Mouse (Mus musculus) forebrain, embryonic 12.5 days (tissue): ENCODE results near the gene Dnajc17. TPM values are rescaled to one million over a fixed set of nuclear protein-coding genes. Genes with fewer than 3 reads are reported as not detected.
A peak's percentile ranks its signal among the peaks of the same experiment; 100 is the strongest.

Experiments used
- ATAC-seq: fragments of 200-750 bp; cut with Nextera tagmentation; 2 replicates; pipeline ENCODE4 v1.8.0; 2017; ENCODE audit warnings: moderate TSS enrichment; ENCODE audit not compliant: low FRiP score
- H3K27ac ChIP-seq: fragments of 300-500 bp; sonication (generic); 2 replicates; pipeline ENCODE4 v1.5.1; 2016; ENCODE audit warnings: mild to moderate bottlenecking
- H3K27me3 ChIP-seq: fragments of 300-500 bp; sonication (generic); 2 replicates; pipeline ENCODE4 v1.6.1; 2016; ENCODE audit warnings: mild to moderate bottlenecking
- H3K36me3 ChIP-seq: fragments of 300-500 bp; sonication (generic); replicated peaks from 2 replicates; pipeline ENCODE4 v1.6.1; 2016; ENCODE audit warnings: mild to moderate bottlenecking
- H3K4me1 ChIP-seq: fragments of 300-500 bp; sonication (generic); 2 replicates; pipeline ENCODE4 v1.6.1; 2016
- H3K4me2 ChIP-seq: fragments of 300-500 bp; sonication (generic); 2 replicates; pipeline ENCODE4 v1.6.1; 2016; ENCODE audit warnings: mild to moderate bottlenecking, moderate library complexity
- H3K4me3 ChIP-seq: fragments of 300-500 bp; sonication (generic); replicated peaks from 2 replicates; pipeline ENCODE4 v1.5.1; 2016; ENCODE audit warnings: mild to moderate bottlenecking
- H3K9ac ChIP-seq: fragments of 300-500 bp; sonication (generic); 2 replicates; pipeline ENCODE4 v1.6.1; 2016; ENCODE audit warnings: mild to moderate bottlenecking
- H3K9me3 ChIP-seq: fragments of 300-500 bp; sonication (generic); 2 replicates; pipeline ENCODE4 v1.6.1; 2016
- WGBS: fragments of 180-500 bp; shearing (Covaris S2); methylation state at CpG from one replicate; pipeline ENCODE4 v1.1.7; 2016; 5-methylcytosine and 5-hydroxymethylcytosine counted together
- polyA plus RNA-seq: library from polyadenylated mRNA; unstranded; fragments of >200 nt; fragmentation: Nextera tagmentation; extraction: Ambion mirVana; gene quantifications from 2 replicates; pipeline ENCODE4 v1.2.1, GENCODE M21; 2016

Gene Dnajc17
- polyA plus RNA-seq = 26.0 and 26.7 TPM in 2 replicates

- Histone ChIP-seq H3K4me3 (peak within 1 kb of the TSS; percentile 74), H3K36me3 (peaks cover 27% of the 10 kb centered on the region), H3K4me2 (peak within 1 kb of the TSS; percentile 70), H3K27ac (peak within 1 kb of the TSS; percentile 87), H3K9me3 (no peaks in the 10 kb centered on the region), H3K4me1 (peaks cover 20% of the 10 kb centered on the region), H3K9ac (peak within 1 kb of the TSS; percentile 79), H3K27me3 (no peaks in the 10 kb centered on the region)
- ATAC-seq = peak; percentile 97
- under 1% methylated on average over 51 of the region's 51 CpGs for WGBS
Observed at GRCm38 (mm10) chr2:119208344-119209175, at the start of gene Dnajc17, which contains the start of gene Zfyve19. TSS of gene Dnajc17 (minus strand) at chr2:119208795. TSS of gene Zfyve19 (plus strand) at chr2:119208617.

GRCm38 (mm10) chr2:119254976-119255375 is 46.4 kb upstream of the Dnajc17 start:
- Histone ChIP-seq H3K4me2 (no peak overlapping the region), H3K27ac (no peak overlapping the region), H3K9me3 (no peaks in the 10 kb centered on the region), H3K9ac (no peak overlapping the region), H3K27me3 (peaks cover 21% of the 10 kb centered on the region), H3K36me3 (no peaks in the 10 kb centered on the region), H3K4me1 (peaks cover 4% of the 10 kb centered on the region; the same call in 1 of the 2 replicates), H3K4me3 (no peak overlapping the region)
- WGBS = 7% methylated on average over 7 of the region's 7 CpGs
- ATAC-seq = no peak

- Histone ChIP-seq H3K27me3 (peaks cover 34% of the 10 kb centered on the region), H3K4me2 (0 out of 2 replicates have a peak overlapping the region, but pooled peaks have one; percentile 6), H3K4me1 (peaks cover 4% of the 10 kb centered on the region; the same call in 1 of the 2 replicates), H3K9me3 (no peaks in the 10 kb centered on the region), H3K27ac (no peak overlapping the region), H3K9ac (no peak overlapping the region), H3K36me3 (no peaks in the 10 kb centered on the region), H3K4me3 (no peak overlapping the region)
- peak; percentile 69 for ATAC-seq
- 17% methylated on average over 11 of the region's 11 CpGs for WGBS
Observed at GRCm38 (mm10) chr2:119250826-119251478, 42.4 kb upstream of the Dnajc17 start.

- no peak overlapping the region for H3K9ac ChIP-seq
- H3K27me3 ChIP-seq = peaks cover 33% of the 10 kb centered on the region
- 64% methylated on average over 5 of the region's 5 CpGs for WGBS
- H3K9me3 ChIP-seq = no peaks in the 10 kb centered on the region
- H3K27ac ChIP-seq = no peak overlapping the region
- peaks cover 4% of the 10 kb centered on the region; the same call in 1 of the 2 replicates for H3K4me1 ChIP-seq
- peak; percentile 11; the same call in 1 of the 2 replicates for ATAC-seq
- H3K4me3 ChIP-seq = no peak overlapping the region
- H3K4me2 ChIP-seq = no peak overlapping the region
- H3K36me3 ChIP-seq = no peaks in the 10 kb centered on the region
Observed at GRCm38 (mm10) chr2:119250377-119250776, 41.8 kb upstream of the Dnajc17 start.

- H3K4me3 ChIP-seq = no peak overlapping the region
- 89% methylated on average over 4 of the region's 4 CpGs for WGBS
- H3K27ac ChIP-seq = no peak overlapping the region
- H3K4me1 ChIP-seq = peaks cover 4% of the 10 kb centered on the region; the same call in 1 of the 2 replicates
- no peaks in the 10 kb centered on the region for H3K9me3 ChIP-seq
- H3K27me3 ChIP-seq = peaks cover 25% of the 10 kb centered on the region
- H3K36me3 ChIP-seq = no peaks in the 10 kb centered on the region
- no peak for ATAC-seq
- H3K9ac ChIP-seq = no peak overlapping the region
- H3K4me2 ChIP-seq = no peak overlapping the region
Observed at GRCm38 (mm10) chr2:119249592-119250061, 41.0 kb upstream of the Dnajc17 start.

GRCm38 (mm10) chr2:119247904-119248303 is 39.3 kb upstream of the Dnajc17 start:
- WGBS = 81% methylated on average over 9 of the region's 9 CpGs
- peaks cover 4% of the 10 kb centered on the region; the same call in 1 of the 2 replicates for H3K4me1 ChIP-seq
- no peaks in the 10 kb centered on the region for H3K36me3 ChIP-seq
- H3K4me2 ChIP-seq = no peak overlapping the region
- ATAC-seq = no peak
- H3K27me3 ChIP-seq = peaks cover 19% of the 10 kb centered on the region
- no peak overlapping the region for H3K27ac ChIP-seq
- H3K4me3 ChIP-seq = no peak overlapping the region
- no peaks in the 10 kb centered on the region for H3K9me3 ChIP-seq
- H3K9ac ChIP-seq = no peak overlapping the region

- H3K36me3 ChIP-seq = no peaks in the 10 kb centered on the region
- H3K27ac ChIP-seq = no peak overlapping the region
- ATAC-seq = no peak
- H3K4me3 ChIP-seq = no peak overlapping the region
- H3K4me2 ChIP-seq = no peak overlapping the region
- 86% methylated on average over 7 of the region's 7 CpGs for WGBS
- peaks cover 23% of the 10 kb centered on the region for H3K27me3 ChIP-seq
- H3K4me1 ChIP-seq = no peaks in the 10 kb centered on the region
- H3K9me3 ChIP-seq = no peaks in the 10 kb centered on the region
- no peak overlapping the region for H3K9ac ChIP-seq
Observed at GRCm38 (mm10) chr2:119245246-119245645, 36.7 kb upstream of the Dnajc17 start.

GRCm38 (mm10) chr2:119242548-119242947 is 34.0 kb upstream of the Dnajc17 start:
- peaks cover 34% of the 10 kb centered on the region for H3K27me3 ChIP-seq
- no peak overlapping the region for H3K4me2 ChIP-seq
- H3K27ac ChIP-seq = no peak overlapping the region
- ATAC-seq = no peak
- H3K4me3 ChIP-seq = no peak overlapping the region
- no peak overlapping the region for H3K9ac ChIP-seq
- WGBS = 87% methylated on average over 9 of the region's 9 CpGs
- no peaks in the 10 kb centered on the region for H3K36me3 ChIP-seq
- peaks cover 6% of the 10 kb centered on the region for H3K4me1 ChIP-seq
- no peaks in the 10 kb centered on the region for H3K9me3 ChIP-seq

- WGBS = 89% methylated on average over 4 of the region's 4 CpGs
- no peaks in the 10 kb centered on the region for H3K9me3 ChIP-seq
- H3K4me2 ChIP-seq = no peak overlapping the region
- no peaks in the 10 kb centered on the region for H3K36me3 ChIP-seq
- no peak overlapping the region for H3K27ac ChIP-seq
- peaks cover 52% of the 10 kb centered on the region for H3K27me3 ChIP-seq
- ATAC-seq = no peak
- H3K4me3 ChIP-seq = no peak overlapping the region
- H3K4me1 ChIP-seq = peaks cover 14% of the 10 kb centered on the region
- no peak overlapping the region for H3K9ac ChIP-seq
Observed at GRCm38 (mm10) chr2:119240819-119241186, 32.2 kb upstream of the Dnajc17 start.

GRCm38 (mm10) chr2:119240075-119240818 is 31.7 kb upstream of the Dnajc17 start:
- no peaks in the 10 kb centered on the region for H3K36me3 ChIP-seq
- H3K4me3 ChIP-seq = no peak overlapping the region
- no peak for ATAC-seq
- WGBS = 57% methylated on average over 4 of the region's 4 CpGs
- H3K4me2 ChIP-seq = no peak overlapping the region
- peaks cover 14% of the 10 kb centered on the region for H3K4me1 ChIP-seq
- no peaks in the 10 kb centered on the region for H3K9me3 ChIP-seq
- peaks cover 57% of the 10 kb centered on the region for H3K27me3 ChIP-seq
- H3K27ac ChIP-seq = no peak overlapping the region
- no peak overlapping the region for H3K9ac ChIP-seq

- no peaks in the 10 kb centered on the region for H3K36me3 ChIP-seq
- 75% methylated on average over 2 of the region's 2 CpGs for WGBS
- H3K4me1 ChIP-seq = peaks cover 14% of the 10 kb centered on the region
- H3K9me3 ChIP-seq = no peaks in the 10 kb centered on the region
- H3K4me3 ChIP-seq = no peak overlapping the region
- ATAC-seq = no peak
- no peak overlapping the region for H3K27ac ChIP-seq
- H3K27me3 ChIP-seq = peaks cover 72% of the 10 kb centered on the region
- H3K9ac ChIP-seq = no peak overlapping the region
- H3K4me2 ChIP-seq = no peak overlapping the region
Observed at GRCm38 (mm10) chr2:119238671-119239070, 30.1 kb upstream of the Dnajc17 start.

- no peak for ATAC-seq
- H3K9me3 ChIP-seq = no peaks in the 10 kb centered on the region
- 2% methylated on average over 31 of the region's 31 CpGs for WGBS
Observed at GRCm38 (mm10) chr2:119237871-119238220, 29.3 kb upstream of the Dnajc17 start.

More at GRCm38 (mm10) chr2:119237871-119238220, 29.3 kb upstream of the Dnajc17 start:
- Histone ChIP-seq H3K9ac (no peak overlapping the region), H3K4me3 (peak overlapping the region; percentile 44), H3K4me2 (peak overlapping the region; percentile 62), H3K4me1 (peaks cover 14% of the 10 kb centered on the region), H3K27me3 (peaks cover 76% of the 10 kb centered on the region), H3K27ac (no peak overlapping the region), H3K36me3 (no peaks in the 10 kb centered on the region)
